Mouse (Mus musculus): ENCODE data around the gene Ttc25.

DNA sequence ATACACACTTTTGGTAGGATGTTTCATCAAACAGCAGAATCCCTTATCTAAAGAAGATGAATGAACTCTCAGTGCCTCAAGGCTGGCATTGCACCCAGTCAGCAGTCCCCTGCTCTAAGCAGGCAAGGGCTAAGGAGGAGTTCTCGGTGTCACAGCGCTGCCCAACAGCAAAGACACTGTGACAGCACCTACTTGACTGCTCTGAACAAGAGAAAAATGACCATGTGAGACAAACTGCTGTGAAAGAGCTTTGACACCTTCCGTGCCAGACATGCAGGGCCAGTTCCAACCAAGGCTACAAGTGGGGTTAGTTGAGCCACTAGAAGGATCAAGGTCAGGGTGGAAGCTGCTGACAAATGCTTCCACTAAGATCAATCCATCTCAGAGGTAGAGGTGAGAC is 39.7 kb downstream of the Ttc25 start:
- TF ChIP-seq CTCF (IDR thresholded peaks at IDR 0.05; ENCODE audit: borderline replicate concordance, insufficient read depth, low read depth, low read length) (no peak), POLR2A (IDR thresholded peaks at IDR 0.05; ENCODE audit: borderline replicate concordance, insufficient read depth, low read length) (no peak)
